Mouse (Mus musculus): ENCODE measurements around the gene Gm5244. TPM values are rescaled to one million over a fixed set of nuclear protein-coding genes. Genes with fewer than 3 reads are reported as not detected.

Gene Gm5244
- total and polyA plus RNA-seq, 2 experiments, result not detected

GRCm38 (mm10) chr19:12838507-12838906, 8.0 kb upstream of the Gm5244 start:
- WGBS, result 91% methylated on average over 1 of the region's 1 CpGs
- H3K27ac ChIP-seq (replicated peaks; ENCODE audit: insufficient read depth, low read depth, low read length), result no peak overlapping the region
- no peaks in the 10 kb centered on the region for H3K36me3 ChIP-seq (ENCODE audit: control insufficient read depth, insufficient read depth, low read length)
- no peak overlapping the region for H3K4me3 ChIP-seq (ENCODE audit: insufficient read depth, low read depth, low read length)
- H3K9ac ChIP-seq (ENCODE audit: low read depth, low read length), result no peak overlapping the region
- no peaks in the 10 kb centered on the region for H3K79me2 ChIP-seq (ENCODE audit: control insufficient read depth, insufficient read depth, low read length)
- H3K4me1 ChIP-seq (ENCODE audit: control insufficient read depth, insufficient read depth, low read length), result no peaks in the 10 kb centered on the region
- DNase-seq (ENCODE audit: extremely low read depth, low read depth, low spot score), result no peak
- H3K27me3 ChIP-seq (ENCODE audit: control insufficient read depth, insufficient read depth, low read length), result no peaks in the 10 kb centered on the region
- TF ChIP-seq CTCF (IDR thresholded peaks at IDR 0.05; ENCODE audit: low read depth, low read length) (no peak), POLR2A (IDR thresholded peaks at IDR 0.05; ENCODE audit: extremely low read depth, insufficient read depth, low read length) (no peak)

GRCm38 (mm10) chr19:12856983-12857382, 10.5 kb downstream of the Gm5244 start, which contains the start of gene Olfr1444:
Gene Olfr1444, plus strand, starts transcription at chr19:12857283.
- Histone ChIP-seq H3K4me3 (ENCODE audit: insufficient read depth, low read depth, low read length) (no peak within 1 kb of the TSS), H3K4me1 (ENCODE audit: control insufficient read depth, insufficient read depth, low read length) (no peaks in the 10 kb centered on the region), H3K36me3 (ENCODE audit: control insufficient read depth, insufficient read depth, low read length) (no peaks in the 10 kb centered on the region), H3K27ac (replicated peaks; ENCODE audit: insufficient read depth, low read depth, low read length) (no peak within 1 kb of the TSS), H3K9ac (ENCODE audit: low read depth, low read length) (no peak within 1 kb of the TSS), H3K27me3 (ENCODE audit: control insufficient read depth, insufficient read depth, low read length) (no peaks in the 10 kb centered on the region), H3K79me2 (ENCODE audit: control insufficient read depth, insufficient read depth, low read length) (no peaks in the 10 kb centered on the region)
- DNase-seq (ENCODE audit: extremely low read depth, low read depth, low spot score), result no peak
- no peak for TF ChIP-seq CTCF (IDR thresholded peaks at IDR 0.05; ENCODE audit: low read depth, low read length)
- TF ChIP-seq POLR2A (IDR thresholded peaks at IDR 0.05; ENCODE audit: extremely low read depth, insufficient read depth, low read length), result no peak
- WGBS, result 45% methylated on average over 1 of the region's 1 CpGs

- WGBS, result 79% methylated on average over 2 of the region's 2 CpGs
- no peak for TF ChIP-seq CTCF (IDR thresholded peaks at IDR 0.05; ENCODE audit: low read depth, low read length)
- no peak for TF ChIP-seq POLR2A (IDR thresholded peaks at IDR 0.05; ENCODE audit: extremely low read depth, insufficient read depth, low read length)
Measured at GRCm38 (mm10) chr19:12883555-12883954, 37.1 kb downstream of the Gm5244 start, which contains the start of gene Olfr1445. Gene Olfr1445, plus strand, starts transcription at chr19:12883855.

GRCm38 (mm10) chr19:12893424-12893823, 46.9 kb downstream of the Gm5244 start, which contains the start of gene Olfr1446:
Gene Olfr1446, minus strand, starts transcription at chr19:12893524.
- no peaks in the 10 kb centered on the region for H3K79me2 ChIP-seq (ENCODE audit: control insufficient read depth, insufficient read depth, low read length)
- no peak for DNase-seq (ENCODE audit: extremely low read depth, low read depth, low spot score)
- no peaks in the 10 kb centered on the region for H3K36me3 ChIP-seq (ENCODE audit: control insufficient read depth, insufficient read depth, low read length)
- WGBS, result 66% methylated on average over 1 of the region's 1 CpGs
- H3K4me3 ChIP-seq (ENCODE audit: insufficient read depth, low read depth, low read length), result no peak within 1 kb of the TSS
- TF ChIP-seq POLR2A (IDR thresholded peaks at IDR 0.05; ENCODE audit: extremely low read depth, insufficient read depth, low read length) (no peak), CTCF (IDR thresholded peaks at IDR 0.05; ENCODE audit: low read depth, low read length) (no peak)
- no peaks in the 10 kb centered on the region for H3K4me1 ChIP-seq (ENCODE audit: control insufficient read depth, insufficient read depth, low read length)
- H3K27me3 ChIP-seq (ENCODE audit: control insufficient read depth, insufficient read depth, low read length), result no peaks in the 10 kb centered on the region
- H3K9ac ChIP-seq (ENCODE audit: low read depth, low read length), result no peak within 1 kb of the TSS
- H3K27ac ChIP-seq (replicated peaks; ENCODE audit: insufficient read depth, low read depth, low read length), result no peak within 1 kb of the TSS

More at GRCm38 (mm10) chr19:12883555-12883954, 37.1 kb downstream of the Gm5244 start, which contains the start of gene Olfr1445:
- Histone ChIP-seq H3K4me3 (ENCODE audit: insufficient read depth, low read depth, low read length) (no peak within 1 kb of the TSS), H3K9ac (ENCODE audit: low read depth, low read length) (no peak within 1 kb of the TSS), H3K27ac (replicated peaks; ENCODE audit: insufficient read depth, low read depth, low read length) (no peak within 1 kb of the TSS), H3K4me1 (ENCODE audit: control insufficient read depth, insufficient read depth, low read length) (no peaks in the 10 kb centered on the region), H3K27me3 (ENCODE audit: control insufficient read depth, insufficient read depth, low read length) (no peaks in the 10 kb centered on the region), H3K79me2 (ENCODE audit: control insufficient read depth, insufficient read depth, low read length) (no peaks in the 10 kb centered on the region), H3K36me3 (ENCODE audit: control insufficient read depth, insufficient read depth, low read length) (no peaks in the 10 kb centered on the region)
- DNase-seq (ENCODE audit: extremely low read depth, low read depth, low spot score), result no peak

Other genes with a start within 250 kb of the Gm5244 start
- 91.4 and 132 TPM in 2 replicates for gene Gm4952, start 246.7 kb upstream of the Gm5244 start, total RNA-seq (2014; rRNA removed)
- 41.7 and 68.7 TPM in 2 replicates for gene Gm4952, start 246.7 kb upstream of the Gm5244 start, polyA plus RNA-seq (2012; rRNA removed)
- gene Glyat, start 213.4 kb upstream of the Gm5244 start, total RNA-seq (2014; rRNA removed), result 233 and 277 TPM in 2 replicates
- 54.6 and 56.1 TPM in 2 replicates for gene Glyat, start 213.4 kb upstream of the Gm5244 start, polyA plus RNA-seq (2012; rRNA removed)
- 0.28 and 0.40 TPM in 2 replicates for gene Olfr1442, start 176.2 kb upstream of the Gm5244 start, total RNA-seq (2014; rRNA removed)
- 0.14 TPM in 1 of 2 replicates, not detected in the other for gene Olfr1442, start 176.2 kb upstream of the Gm5244 start, polyA plus RNA-seq (2012; rRNA removed)
- 0.09 TPM in 1 of 2 replicates, not detected in the other for gene Olfr1443, start 168.6 kb upstream of the Gm5244 start, total RNA-seq (2014; rRNA removed)
- gene Olfr1443, start 168.6 kb upstream of the Gm5244 start, polyA plus RNA-seq (2012; rRNA removed), result 0.05 TPM in 1 of 2 replicates, not detected in the other
- gene Keg1, start 150.9 kb upstream of the Gm5244 start, total RNA-seq (2014; rRNA removed), result 146 and 154 TPM in 2 replicates
- gene Keg1, start 150.9 kb upstream of the Gm5244 start, polyA plus RNA-seq (2012; rRNA removed), result 67.6 and 93.4 TPM in 2 replicates
- gene Cntf, start 81.0 kb upstream of the Gm5244 start, total RNA-seq (2014; rRNA removed), result 1.4 and 3.0 TPM in 2 replicates
- gene Cntf, start 81.0 kb upstream of the Gm5244 start, polyA plus RNA-seq (2012; rRNA removed), result 0.66 TPM in 2 replicates
- gene Zfp91, start 50.6 kb upstream of the Gm5244 start, total RNA-seq (2014; rRNA removed), result 35.2 and 38.7 TPM in 2 replicates
- 11.8 and 12.3 TPM in 2 replicates for gene Zfp91, start 50.6 kb upstream of the Gm5244 start, polyA plus RNA-seq (2012; rRNA removed)
- gene Lpxn, start 50.5 kb upstream of the Gm5244 start, total RNA-seq (2014; rRNA removed), result 2.6 and 4.4 TPM in 2 replicates
- 0.92 and 1.2 TPM in 2 replicates for gene Lpxn, start 50.5 kb upstream of the Gm5244 start, polyA plus RNA-seq (2012; rRNA removed)
- not detected in 2 replicates for gene Olfr1444, start 10.6 kb downstream of the Gm5244 start, total RNA-seq (2014; rRNA removed)
- not detected in 2 replicates for gene Olfr1444, start 10.6 kb downstream of the Gm5244 start, polyA plus RNA-seq (2012; rRNA removed)
- not detected in 2 replicates for gene Olfr1445, start 37.2 kb downstream of the Gm5244 start, total RNA-seq (2014; rRNA removed)
- not detected in 2 replicates for gene Olfr1445, start 37.2 kb downstream of the Gm5244 start, polyA plus RNA-seq (2012; rRNA removed)
- not detected in 2 replicates for gene Olfr1446, start 46.8 kb downstream of the Gm5244 start, total RNA-seq (2014; rRNA removed)
- not detected in 2 replicates for gene Olfr1446, start 46.8 kb downstream of the Gm5244 start, polyA plus RNA-seq (2012; rRNA removed)
- gene Olfr1447, start 57.1 kb downstream of the Gm5244 start, total RNA-seq (2014; rRNA removed), result not detected in 2 replicates
- not detected in 2 replicates for gene Olfr1447, start 57.1 kb downstream of the Gm5244 start, polyA plus RNA-seq (2012; rRNA removed)
- not detected in 2 replicates for gene Olfr1448, start 77.7 kb downstream of the Gm5244 start, total RNA-seq (2014; rRNA removed)
- gene Olfr1448, start 77.7 kb downstream of the Gm5244 start, polyA plus RNA-seq (2012; rRNA removed), result not detected in 2 replicates
- not detected in 2 replicates for gene Olfr1449, start 84.2 kb downstream of the Gm5244 start, total RNA-seq (2014; rRNA removed)
- not detected in 2 replicates for gene Olfr1449, start 84.2 kb downstream of the Gm5244 start, polyA plus RNA-seq (2012; rRNA removed)
- not detected in 2 replicates for gene Olfr1450, start 103.6 kb downstream of the Gm5244 start, total RNA-seq (2014; rRNA removed)
- not detected in 2 replicates for gene Olfr1450, start 103.6 kb downstream of the Gm5244 start, polyA plus RNA-seq (2012; rRNA removed)
- gene Olfr1451, start 148.3 kb downstream of the Gm5244 start, total RNA-seq (2014; rRNA removed), result not detected in 2 replicates
- gene Olfr1451, start 148.3 kb downstream of the Gm5244 start, polyA plus RNA-seq (2012; rRNA removed), result not detected in 2 replicates
- gene Olfr1453, start 181.6 kb downstream of the Gm5244 start, total RNA-seq (2014; rRNA removed), result not detected in 2 replicates
- not detected in 2 replicates for gene Olfr1453, start 181.6 kb downstream of the Gm5244 start, polyA plus RNA-seq (2012; rRNA removed)
- gene Olfr1454, start 213.9 kb downstream of the Gm5244 start, total RNA-seq (2014; rRNA removed), result not detected in 2 replicates
- not detected in 2 replicates for gene Olfr1454, start 213.9 kb downstream of the Gm5244 start, polyA plus RNA-seq (2012; rRNA removed)